Mouse (Mus musculus): ENCODE measurements around the gene Klf13.

The Klf13 gene

GRCm38 (mm10) chr7:63925413-63926360 lies 13.0 kb downstream of the Klf13 start:
- no peak for DNase-seq (ENCODE audit: low spot score)

GRCm38 (mm10) chr7:63924747-63925412 lies 13.8 kb downstream of the Klf13 start:
- no peak for DNase-seq (ENCODE audit: low spot score)

- no peak for DNase-seq (ENCODE audit: low spot score)
Measured at GRCm38 (mm10) chr7:63924151-63924550, 14.6 kb downstream of the Klf13 start.

- DNase-seq (ENCODE audit: low spot score): no peak
Measured at GRCm38 (mm10) chr7:63922975-63923374, 15.7 kb downstream of the Klf13 start.

GRCm38 (mm10) chr7:63922571-63922970 lies 16.1 kb downstream of the Klf13 start:
- DNase-seq (ENCODE audit: low spot score): no peak

- DNase-seq (ENCODE audit: low spot score): no peak
Measured at GRCm38 (mm10) chr7:63921909-63922562, 16.7 kb downstream of the Klf13 start.

GRCm38 (mm10) chr7:63918771-63919768 lies 19.6 kb downstream of the Klf13 start:
- DNase-seq (ENCODE audit: low spot score): no peak

GRCm38 (mm10) chr7:63917693-63918092 lies 21.0 kb downstream of the Klf13 start:
- DNase-seq (ENCODE audit: low spot score): no peak

GRCm38 (mm10) chr7:63916268-63916907 lies 22.3 kb downstream of the Klf13 start, which contains the start of gene E030018B13Rik:
Gene E030018B13Rik, plus strand, starts transcription at chr7:63916857.
- DNase-seq (ENCODE audit: low spot score): no peak

GRCm38 (mm10) chr7:63914891-63915290 lies 23.8 kb downstream of the Klf13 start:
- DNase-seq (ENCODE audit: low spot score): no peak

GRCm38 (mm10) chr7:63913724-63914692 lies 24.7 kb downstream of the Klf13 start:
- no peak for DNase-seq (ENCODE audit: low spot score)

- no peak for DNase-seq (ENCODE audit: low spot score)
Measured at GRCm38 (mm10) chr7:63912924-63913723, 25.6 kb downstream of the Klf13 start.

GRCm38 (mm10) chr7:63912234-63912810 lies 26.4 kb downstream of the Klf13 start:
- no peak for DNase-seq (ENCODE audit: low spot score)

GRCm38 (mm10) chr7:63911383-63912233 lies 27.1 kb downstream of the Klf13 start:
- no peak for DNase-seq (ENCODE audit: low spot score)

- DNase-seq (ENCODE audit: low spot score): no peak
Measured at GRCm38 (mm10) chr7:63910912-63911311, 27.8 kb downstream of the Klf13 start.

GRCm38 (mm10) chr7:63910225-63910624 lies 28.5 kb downstream of the Klf13 start:
- no peak for DNase-seq (ENCODE audit: low spot score)
